Mouse (Mus musculus): ENCODE results near the gene Mybpc2. TPM values are rescaled to one million over a fixed set of nuclear protein-coding genes. Genes with fewer than 3 reads are reported as not detected.
A peak's percentile ranks its signal among the peaks of the same experiment; 100 is the strongest.

Gene Mybpc2
- total RNA-seq, 1 experiment from 2014 or later: not detected

DNA sequence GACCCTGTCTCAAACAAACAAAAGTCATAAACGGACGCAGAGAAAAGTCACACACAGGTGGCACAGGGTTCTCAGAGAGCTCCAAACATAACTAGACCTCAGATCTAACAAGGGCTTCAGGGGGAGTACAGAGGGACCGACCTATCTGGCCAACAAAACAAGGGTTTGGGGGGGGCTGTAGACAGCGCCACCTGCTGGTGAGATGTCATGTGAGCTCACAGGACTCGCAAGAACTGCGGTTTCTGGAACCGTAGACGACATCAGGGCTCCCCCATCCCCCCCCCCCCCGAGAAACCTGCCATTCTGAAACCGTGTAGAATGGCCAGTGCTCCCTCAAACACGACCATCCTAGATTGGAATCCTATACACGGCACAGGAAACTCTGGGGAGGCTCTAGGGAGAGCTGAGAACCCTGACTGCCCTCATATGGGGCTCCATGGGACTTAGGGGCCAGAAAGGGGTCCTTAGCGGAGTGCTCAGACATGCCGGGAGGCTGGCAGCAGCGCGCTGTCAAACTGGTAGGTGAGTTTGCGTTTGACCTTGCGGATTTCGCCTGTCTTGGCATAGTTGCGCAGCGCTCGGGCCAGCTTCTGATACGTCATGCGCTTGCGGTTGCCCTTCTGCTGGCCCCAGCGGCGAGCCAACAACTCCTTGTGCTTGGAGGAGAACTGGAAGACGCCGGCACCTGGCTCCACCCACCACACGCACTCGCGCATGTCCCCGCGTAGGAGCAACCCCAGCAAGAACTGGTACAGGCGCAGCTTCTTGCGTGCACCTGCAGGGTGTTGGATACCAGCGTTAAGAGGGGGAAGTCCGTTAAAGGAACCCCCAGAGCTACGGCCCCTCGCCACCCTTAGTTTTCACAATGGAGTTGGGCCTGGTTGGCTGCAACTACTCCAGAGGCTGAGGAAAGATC is 3.3 kb upstream of the Mybpc2 start:
- peak; percentile 81 for ATAC-seq (replicated peaks; ENCODE audit: low read depth, poor library complexity, severe bottlenecking)

DNA sequence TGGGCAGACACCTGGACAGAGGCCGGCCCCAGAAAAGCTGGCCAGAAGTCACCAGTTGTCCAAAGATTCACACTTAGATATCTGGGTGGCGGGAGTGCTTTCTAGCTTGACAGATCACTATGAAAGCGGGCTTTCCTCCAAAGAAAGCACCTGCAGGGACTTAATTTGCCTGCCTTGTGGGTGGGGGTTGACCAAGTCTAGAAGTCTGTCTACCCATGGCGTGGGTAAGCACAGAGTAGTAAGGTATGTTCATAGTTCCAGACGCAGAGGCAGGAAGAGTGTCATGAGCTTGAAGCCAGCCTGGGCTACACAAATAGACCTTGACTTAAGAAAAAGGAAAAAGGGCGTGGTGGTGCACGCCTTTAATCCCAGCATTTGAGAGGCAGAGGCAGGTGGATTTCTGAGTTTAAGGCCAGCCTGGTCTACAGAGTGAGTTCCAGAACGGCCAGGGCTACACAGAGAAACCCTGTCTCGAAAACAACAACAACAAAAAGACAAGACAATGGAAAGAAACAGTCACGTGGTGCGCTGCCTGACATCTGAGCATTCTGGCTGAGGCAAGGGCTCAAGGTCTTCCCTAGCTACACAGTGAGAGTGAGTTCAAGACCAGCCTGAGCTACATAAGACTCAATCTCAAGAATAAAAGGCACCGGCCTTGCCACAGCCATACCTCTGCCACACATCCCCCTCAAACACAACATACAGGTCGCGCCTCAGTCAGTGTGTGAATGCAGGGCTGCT is 2.1 kb upstream of the Mybpc2 start:
- ATAC-seq (replicated peaks; ENCODE audit: low read depth, poor library complexity, severe bottlenecking): no peak

DNA sequence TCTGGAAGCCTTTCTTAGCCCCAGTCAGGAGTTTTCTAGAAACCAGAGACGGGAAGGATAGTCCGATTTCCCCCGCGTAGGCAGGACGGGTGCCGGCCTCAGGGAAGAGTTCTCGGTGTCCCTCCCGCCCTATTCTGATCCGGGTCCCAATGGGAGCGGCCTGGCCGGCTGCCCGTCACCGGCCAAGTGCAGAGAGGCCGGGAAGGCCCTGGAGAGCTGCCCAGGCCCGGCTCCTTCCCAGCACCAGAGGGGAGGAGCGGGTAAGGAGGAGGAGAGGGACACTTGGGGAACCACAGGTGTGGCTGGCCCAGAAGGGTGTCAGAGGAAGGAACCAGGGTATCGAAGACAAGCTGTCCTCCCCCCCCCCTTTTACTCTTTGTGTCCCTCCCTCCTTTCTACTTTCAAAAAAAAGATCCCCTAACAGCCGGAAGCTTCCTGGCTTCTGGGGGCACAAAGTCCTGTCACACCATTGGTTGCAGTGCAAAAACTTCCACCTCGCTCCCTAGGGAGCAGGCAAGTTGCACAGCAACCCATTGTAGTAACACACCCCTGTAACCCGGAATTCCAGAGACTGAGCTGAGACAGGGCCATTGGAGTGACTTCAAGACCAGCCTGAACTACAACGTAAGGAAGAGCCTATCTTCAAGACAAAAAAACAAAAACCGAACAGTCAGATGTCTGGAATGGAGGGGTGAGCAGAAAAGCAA is 823 bp upstream of the Mybpc2 start:
- no peak for ATAC-seq (replicated peaks; ENCODE audit: low read depth, poor library complexity, severe bottlenecking)

DNA sequence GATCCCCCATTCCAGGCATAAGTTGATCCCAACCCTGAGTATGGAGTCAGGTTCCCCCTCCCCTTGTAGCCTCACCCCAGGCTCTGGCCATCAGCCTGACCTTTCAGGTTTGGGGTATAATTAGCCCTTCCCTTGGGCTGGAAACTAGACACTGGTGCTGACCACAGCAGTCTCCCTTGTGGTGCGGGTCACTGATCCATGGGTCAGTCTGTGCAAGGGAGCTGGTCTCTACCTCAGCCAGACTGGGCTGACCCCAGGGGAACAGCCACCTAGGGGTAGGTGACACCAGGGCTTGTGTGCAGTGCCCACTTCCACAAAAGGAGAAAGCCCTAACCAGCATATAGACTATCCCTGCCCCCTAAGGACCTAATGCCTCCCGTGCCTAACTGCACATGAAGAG is 1.4 kb downstream of the Mybpc2 start:
- no peak for ATAC-seq (replicated peaks; ENCODE audit: low read depth, poor library complexity, severe bottlenecking)

DNA sequence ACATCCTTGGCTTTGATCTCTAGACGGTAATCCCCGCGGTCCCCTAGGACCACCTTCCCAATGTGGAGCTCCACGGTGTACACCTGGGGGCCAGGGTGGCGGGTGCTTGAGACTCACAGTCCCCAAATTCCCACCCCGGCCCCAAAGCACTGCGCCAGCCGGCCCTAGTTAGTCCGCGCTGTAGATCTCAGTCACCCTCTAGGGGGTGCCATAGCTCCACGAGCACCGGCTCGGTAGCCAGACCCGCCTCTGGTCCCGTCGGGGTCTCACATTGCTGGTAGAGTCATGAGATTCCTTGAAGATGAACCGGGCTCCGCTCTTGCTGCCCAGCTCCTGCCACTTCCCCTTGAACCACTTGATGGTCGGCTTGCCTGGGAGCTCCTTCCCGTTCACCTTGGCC is 2.7 kb downstream of the Mybpc2 start:
- ATAC-seq (replicated peaks; ENCODE audit: low read depth, poor library complexity, severe bottlenecking): peak; percentile 87

DNA sequence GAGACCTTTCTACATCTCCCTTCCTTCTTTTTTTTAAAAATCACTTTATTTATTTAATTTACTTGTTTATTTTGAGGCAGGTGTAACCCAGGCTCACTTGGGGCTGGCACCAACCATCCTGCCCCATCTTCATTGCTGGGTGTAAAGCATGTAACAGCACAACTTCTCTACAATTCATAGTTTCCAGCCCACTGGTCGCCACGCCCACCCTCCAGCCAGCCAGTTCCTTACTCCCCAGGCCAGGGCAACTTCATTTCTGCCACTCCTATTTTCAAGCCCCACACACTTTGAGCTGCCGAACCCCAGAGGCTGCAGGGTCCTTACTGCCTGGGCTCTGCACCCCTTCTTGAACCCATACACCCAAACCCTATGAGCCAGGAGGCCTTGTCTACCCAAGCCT is 3.5 kb downstream of the Mybpc2 start:
- ATAC-seq (replicated peaks; ENCODE audit: low read depth, poor library complexity, severe bottlenecking): no peak

DNA sequence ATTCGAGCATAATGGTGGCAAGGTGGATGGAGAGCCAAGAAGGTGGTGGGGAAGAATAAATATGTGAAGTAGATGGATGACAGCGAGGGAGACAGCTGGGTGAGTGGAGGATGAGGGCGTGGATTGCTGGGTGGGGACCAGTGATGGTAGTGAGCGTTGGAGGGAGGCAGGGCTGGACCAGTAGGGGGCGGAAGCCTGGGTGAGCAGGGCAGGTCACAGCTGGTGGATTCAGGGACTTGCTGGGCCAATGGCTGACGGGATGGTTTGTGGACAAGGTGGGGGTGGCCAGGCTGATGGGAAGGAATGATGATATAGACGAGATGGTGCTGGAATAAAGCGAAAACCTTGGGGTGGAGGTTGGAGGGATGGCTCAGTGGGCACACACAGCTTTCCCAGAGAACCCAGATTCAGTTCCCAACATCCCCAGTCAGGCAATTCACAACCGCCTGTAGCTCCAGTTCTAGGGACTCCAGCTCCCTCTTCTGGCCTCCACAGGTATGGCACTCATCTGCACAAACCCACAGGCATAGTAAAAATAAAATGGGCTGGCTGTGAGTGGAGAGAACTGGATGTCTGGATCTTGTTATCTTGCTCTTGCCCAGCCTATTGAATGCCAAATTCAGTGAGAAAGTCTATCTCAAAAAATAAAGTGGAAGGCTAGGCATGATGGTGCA is 5.1 kb downstream of the Mybpc2 start:
- ATAC-seq (replicated peaks; ENCODE audit: low read depth, poor library complexity, severe bottlenecking): peak; percentile 46; the same call in 1 of the 2 replicates

DNA sequence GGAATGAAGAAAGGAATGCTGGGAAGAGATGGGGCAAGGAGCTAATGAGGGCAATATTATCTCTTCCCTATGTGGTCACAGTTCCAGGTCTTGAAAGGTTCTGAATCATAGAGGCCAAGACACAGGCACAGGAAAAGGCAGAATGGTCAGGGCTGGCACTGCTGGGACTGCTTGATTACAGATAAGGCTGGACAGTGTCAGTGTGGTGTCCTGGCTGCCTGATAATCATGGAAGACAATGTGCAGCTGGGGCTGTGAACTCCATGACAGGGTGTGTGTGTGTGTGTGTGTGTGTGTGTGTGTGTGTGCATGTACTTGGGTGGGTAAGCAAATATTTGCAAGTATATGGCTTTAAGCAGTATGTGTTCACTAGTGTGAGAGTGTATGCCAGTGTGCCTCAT is 17.0 kb downstream of the Mybpc2 start:
- no peak for ATAC-seq (replicated peaks; ENCODE audit: low read depth, poor library complexity, severe bottlenecking)

DNA sequence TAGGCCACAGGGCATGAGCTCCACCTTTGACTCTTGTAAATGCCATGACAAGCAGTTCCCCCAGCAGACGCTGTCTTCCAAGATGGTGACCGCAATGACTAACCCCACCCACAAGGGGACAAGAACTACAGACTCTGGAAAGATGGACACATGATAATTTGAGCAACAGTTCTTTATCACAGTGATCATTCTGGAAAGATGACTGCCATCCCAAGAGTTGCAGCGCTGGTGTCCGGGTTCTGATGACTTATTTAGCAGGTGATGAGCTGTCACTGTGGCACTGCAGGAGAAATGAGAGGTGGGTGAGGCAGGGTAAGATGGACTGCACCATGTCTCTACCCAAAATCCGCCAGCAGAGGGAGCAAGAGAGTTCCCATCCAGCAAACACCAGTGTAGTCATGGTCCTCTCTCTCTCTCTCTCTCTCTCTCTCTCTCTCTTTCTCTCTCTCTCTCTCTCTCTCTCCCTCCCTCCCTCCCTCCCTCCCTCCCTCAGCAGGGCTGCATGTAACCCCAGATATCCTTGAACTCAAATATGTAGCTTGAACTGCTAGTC is 22.8 kb downstream of the Mybpc2 start:
- peak; percentile 84 for ATAC-seq (replicated peaks; ENCODE audit: low read depth, poor library complexity, severe bottlenecking)

DNA sequence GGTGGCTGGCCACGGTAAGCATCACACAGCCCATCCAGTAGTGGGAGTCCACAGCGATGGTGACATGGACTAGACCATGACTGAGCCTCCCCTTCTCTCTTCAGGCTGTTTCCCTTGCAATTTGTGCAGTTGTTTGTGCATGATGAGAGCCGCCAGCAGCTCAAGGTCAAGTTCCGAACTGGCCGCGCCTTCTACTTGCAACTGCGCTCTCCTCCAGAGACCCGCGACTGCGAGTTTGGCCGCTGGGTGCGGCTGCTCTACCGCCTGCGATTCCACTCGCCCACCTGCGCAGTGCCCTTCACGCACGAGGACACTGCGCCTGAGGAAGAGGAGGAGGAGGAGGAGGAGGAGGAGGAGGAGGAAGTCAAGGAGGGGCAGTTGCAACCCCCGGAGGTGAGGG is 24.4 kb downstream of the Mybpc2 start:
- ATAC-seq (replicated peaks; ENCODE audit: low read depth, poor library complexity, severe bottlenecking): no peak

DNA sequence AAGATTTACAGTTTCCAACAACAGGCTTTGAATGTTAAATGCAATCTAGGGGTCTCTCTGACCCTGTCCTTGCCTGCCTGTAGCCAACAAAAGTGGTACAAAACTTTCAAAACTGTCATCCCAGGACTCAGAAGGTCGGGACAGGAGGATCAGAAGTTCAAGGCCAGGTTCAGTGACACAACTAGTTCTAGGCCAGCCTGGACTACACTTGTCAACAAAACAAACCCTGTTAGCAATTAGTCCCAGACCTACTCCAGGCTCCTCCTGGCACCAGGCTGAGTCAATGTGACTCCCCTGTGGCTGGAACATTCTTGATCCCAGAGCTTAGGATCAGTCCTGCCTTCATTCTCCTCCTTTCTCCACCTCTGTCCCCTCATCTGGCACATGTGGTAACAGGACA is 25.5 kb downstream of the Mybpc2 start:
- ATAC-seq (replicated peaks; ENCODE audit: low read depth, poor library complexity, severe bottlenecking): no peak

DNA sequence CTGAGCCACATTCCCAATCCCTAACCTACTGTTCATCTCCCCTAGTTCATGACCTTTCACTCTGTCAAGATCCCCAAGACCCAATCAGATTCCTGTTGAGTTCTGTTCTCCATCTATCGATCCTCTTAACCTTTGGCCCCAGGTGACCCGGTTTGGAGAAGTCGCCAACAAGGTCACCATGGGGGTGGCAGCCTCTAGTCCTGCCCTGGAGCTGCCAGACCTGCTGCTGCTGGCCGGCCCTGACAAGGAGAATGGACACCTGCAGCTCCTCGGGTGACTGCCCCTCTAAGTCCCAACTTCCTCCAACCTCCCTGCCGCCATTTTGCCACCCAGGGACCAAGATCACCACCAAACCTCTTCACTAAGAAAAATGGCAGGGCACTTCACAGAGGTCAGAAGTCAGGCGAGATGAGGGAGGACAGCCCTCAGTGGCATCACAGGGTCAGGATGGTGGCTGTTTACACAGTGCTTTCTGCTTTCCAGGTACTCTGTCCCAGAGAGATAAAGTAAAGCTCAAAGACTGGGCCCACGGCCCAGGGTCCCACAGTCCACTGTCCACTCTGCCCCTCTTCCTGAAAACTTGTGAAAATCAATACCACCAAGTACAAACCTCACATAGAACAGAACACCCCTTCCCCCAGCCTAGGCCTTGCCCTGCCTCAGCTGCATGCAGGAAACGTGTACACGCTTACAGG is 26.9 kb downstream of the Mybpc2 start:
- ATAC-seq (replicated peaks; ENCODE audit: low read depth, poor library complexity, severe bottlenecking): no peak

DNA sequence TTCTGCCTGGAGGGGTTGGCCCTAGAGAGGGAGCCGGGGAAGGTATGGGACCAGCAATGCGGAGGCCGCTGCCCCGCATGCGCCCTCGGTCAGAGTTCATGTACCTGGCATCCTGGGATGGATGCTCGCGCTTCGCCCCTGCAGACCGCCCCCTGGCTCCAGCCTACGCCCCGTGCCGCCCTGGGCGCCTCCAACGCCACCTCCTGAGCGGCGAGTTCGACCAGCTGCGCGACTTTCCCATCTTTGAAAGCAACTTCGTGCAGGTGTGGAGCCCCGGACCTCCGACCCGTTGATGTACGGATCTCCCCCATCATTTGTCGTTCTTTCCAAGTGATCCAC is 27.7 kb downstream of the Mybpc2 start:
- ATAC-seq (replicated peaks; ENCODE audit: low read depth, poor library complexity, severe bottlenecking): no peak

DNA sequence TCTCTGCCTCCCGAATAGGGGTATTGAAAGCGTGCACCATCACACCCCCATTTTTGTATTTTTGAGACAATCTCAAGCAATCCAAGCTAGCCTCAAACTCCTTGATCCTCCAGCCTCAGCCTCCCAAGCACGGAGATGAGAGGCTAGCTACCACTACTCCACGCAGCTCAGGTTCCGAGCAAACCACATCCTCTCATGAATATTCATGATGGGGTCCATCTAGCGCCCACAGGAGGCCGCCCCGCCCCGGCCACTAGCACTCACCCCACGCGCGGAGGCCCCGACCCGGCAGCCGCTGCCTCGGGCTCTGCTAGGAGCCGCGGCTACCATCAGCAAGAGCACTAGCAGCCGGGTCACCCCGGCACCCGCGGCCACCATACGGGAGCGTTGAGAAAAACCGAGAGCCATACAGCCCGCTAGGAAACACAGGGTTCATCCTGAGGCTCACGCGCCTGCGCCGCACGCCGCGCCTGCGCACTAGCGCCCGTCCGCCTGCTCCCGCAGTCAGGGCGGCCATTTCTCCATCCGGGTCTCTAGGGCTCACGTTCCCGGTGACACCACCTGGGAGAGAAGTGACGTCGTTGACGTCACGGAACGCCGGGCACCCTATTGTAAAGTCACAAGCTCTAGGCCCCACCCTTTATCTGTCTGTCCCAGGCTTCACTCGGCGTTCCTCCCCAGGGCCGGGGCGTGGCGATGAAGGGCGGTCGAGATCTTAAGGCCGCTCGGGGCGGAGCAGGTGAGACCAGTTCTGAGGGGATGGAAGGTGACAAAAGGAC is 28.3 kb downstream of the Mybpc2 start, which contains the start of the genes Emc10 and Fam71e1:
TSS of gene Emc10 (minus strand) at position 538 of the 779 bp plus-strand sequence.
TSS of gene Fam71e1 (plus strand) at position 590 of the 779 bp plus-strand sequence.
- peak; percentile 95 for ATAC-seq (replicated peaks; ENCODE audit: low read depth, poor library complexity, severe bottlenecking)

DNA sequence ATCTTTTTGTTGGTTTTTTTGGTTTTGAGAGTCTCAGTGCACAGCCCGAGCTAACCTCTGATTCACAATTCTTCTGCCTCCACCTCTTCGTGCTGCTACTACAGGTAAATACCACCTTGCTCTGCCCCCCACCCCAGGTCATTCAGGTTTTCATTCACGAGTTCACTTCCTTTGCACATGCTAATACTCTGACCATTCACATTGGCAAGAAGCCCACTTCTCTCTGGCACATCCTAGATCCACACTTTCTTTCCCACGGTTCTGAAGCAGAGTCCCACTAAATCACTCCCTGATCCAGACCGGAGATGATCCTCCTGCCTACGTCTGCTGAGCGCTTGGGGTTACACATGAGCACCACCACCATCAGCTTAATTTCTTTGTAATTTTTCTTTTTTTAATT is 29.4 kb downstream of the Mybpc2 start:
- no peak for ATAC-seq (replicated peaks; ENCODE audit: low read depth, poor library complexity, severe bottlenecking)

DNA sequence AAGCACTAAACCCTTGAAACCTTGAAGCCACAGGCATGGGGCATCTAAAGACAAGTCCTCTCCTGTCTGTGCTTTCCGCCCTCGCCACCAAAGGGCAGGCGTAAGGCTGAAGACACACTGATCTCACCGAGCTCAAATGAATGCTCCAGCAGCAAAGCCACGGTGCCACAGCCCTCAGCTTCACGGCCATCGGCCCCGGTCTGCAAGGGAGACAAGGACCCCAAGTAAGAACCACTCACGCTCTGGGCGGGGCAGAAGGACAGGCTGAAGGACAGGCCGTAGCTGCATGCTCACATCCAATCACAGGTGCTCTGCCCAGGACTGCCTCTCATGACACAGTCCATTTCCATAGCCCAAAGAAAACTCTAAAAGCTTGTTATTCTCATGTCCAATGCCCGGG is 29.8 kb downstream of the Mybpc2 start:
- no peak for ATAC-seq (replicated peaks; ENCODE audit: low read depth, poor library complexity, severe bottlenecking)

DNA sequence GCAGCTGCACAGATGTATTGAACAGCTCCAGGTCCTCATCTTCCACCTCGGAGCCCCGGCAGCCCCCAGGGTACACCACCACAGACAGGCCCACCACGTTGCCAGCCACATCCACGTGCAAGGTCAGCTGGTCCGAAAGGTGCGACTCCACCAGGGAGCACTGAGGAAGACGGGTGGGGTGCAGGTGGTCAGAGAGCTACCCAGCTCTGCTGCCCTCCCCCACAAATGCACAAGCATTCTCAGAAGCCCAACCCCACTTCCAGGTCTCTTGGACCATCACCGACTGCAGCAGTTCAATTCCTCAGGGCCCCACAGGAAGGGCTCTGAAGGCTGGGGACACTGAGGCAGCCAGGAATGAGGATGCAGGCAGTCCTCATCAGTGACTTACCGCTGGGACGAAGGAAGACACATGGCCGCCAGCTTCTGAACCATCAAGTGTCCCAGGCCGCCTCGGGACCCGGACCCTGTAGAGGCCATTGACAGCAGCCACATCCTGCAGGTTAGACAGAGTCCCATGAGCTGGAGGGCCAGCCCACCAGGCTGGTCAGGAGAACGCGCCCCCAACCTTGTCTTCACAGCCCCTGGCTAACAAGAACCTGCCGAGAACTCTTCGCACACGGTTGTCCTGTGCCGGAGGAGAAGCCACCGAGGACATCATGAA is 32.2 kb downstream of the Mybpc2 start:
- ATAC-seq (replicated peaks; ENCODE audit: low read depth, poor library complexity, severe bottlenecking): no peak

DNA sequence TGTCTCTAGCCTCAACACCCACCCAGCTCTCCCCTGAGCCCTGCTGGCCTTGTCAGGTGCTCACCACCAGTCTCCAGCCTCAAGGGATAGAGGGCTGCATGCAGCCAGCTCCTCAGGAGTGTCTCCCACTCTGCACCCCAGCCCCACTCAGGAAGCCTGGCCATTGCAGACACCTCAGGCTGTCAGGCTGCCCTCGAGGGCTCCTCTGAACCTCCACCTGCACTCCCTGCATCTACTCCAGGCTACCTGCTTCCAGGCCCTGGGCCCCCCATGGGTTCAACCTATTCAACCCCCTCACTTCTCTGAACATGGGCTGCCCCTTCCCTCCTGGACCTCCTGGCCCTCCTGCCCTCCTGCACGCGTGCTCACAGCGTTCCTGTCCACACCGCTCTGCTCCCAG is 33.1 kb downstream of the Mybpc2 start:
- no peak for ATAC-seq (replicated peaks; ENCODE audit: low read depth, poor library complexity, severe bottlenecking)
